Mouse (Mus musculus) liver, adult 2 months (tissue): Measurements from ENCODE around the gene Mrpl49. TPM values are rescaled to one million over a fixed set of nuclear protein-coding genes. Genes with fewer than 3 reads are reported as not detected.

ENCODE experiments used
- DNase-seq: peaks from one replicate; pipeline ENCODE4 v3.0.0-alpha.2; 2011; ENCODE audit warnings: low read depth, low spot score; ENCODE audit errors: extremely low read depth
- H3K27ac ChIP-seq: fragments of 200-500 bp; replicated peaks from 2 replicates; pipeline ENCODE4 v1.5.1; 2012; ENCODE audit warnings: low read depth, mild to moderate bottlenecking, control low read depth, inconsistent platforms, low read length; ENCODE audit not compliant: insufficient read depth
- H3K27me3 ChIP-seq: fragments of 200-500 bp; 2 replicates; pipeline ENCODE4 v1.6.1; 2012; ENCODE audit warnings: mild to moderate bottlenecking, moderate library complexity, low read length, inconsistent platforms; ENCODE audit not compliant: control insufficient read depth, insufficient read depth
- H3K36me3 ChIP-seq: fragments of 200-500 bp; 2 replicates; pipeline ENCODE4 v1.6.1; 2012; ENCODE audit warnings: low read length, inconsistent platforms; ENCODE audit not compliant: control insufficient read depth, insufficient read depth
- H3K4me1 ChIP-seq: fragments of 200-500 bp; 2 replicates; pipeline ENCODE4 v1.6.1; 2011; ENCODE audit warnings: low read length; ENCODE audit not compliant: control insufficient read depth, insufficient read depth
- H3K4me3 ChIP-seq: fragments of 200-500 bp; 2 replicates; pipeline ENCODE4 v1.5.1; 2011; ENCODE audit warnings: low read depth, mild to moderate bottlenecking, control low read depth, low read length, moderate library complexity; ENCODE audit not compliant: insufficient read depth
- H3K79me2 ChIP-seq: fragments of 200-500 bp; 2 replicates; pipeline ENCODE4 v1.6.1; 2012; ENCODE audit warnings: inconsistent platforms, mild to moderate bottlenecking, low read length, moderate library complexity; ENCODE audit not compliant: control insufficient read depth, insufficient read depth
- H3K9ac ChIP-seq: fragments of 200-500 bp; 2 replicates; pipeline ENCODE4 v1.6.1; 2012; ENCODE audit warnings: low read depth, mild to moderate bottlenecking, control low read depth, inconsistent platforms, low read length
- CTCF ChIP-seq: fragments of 200-500 bp; IDR thresholded peaks from 2 replicates; pipeline ENCODE4 v1.5.1; 2011; ENCODE audit warnings: low read depth, low read length, control low read depth
- POLR2A ChIP-seq: fragments of 200-500 bp; IDR thresholded peaks from 2 replicates; pipeline ENCODE4 v1.6.1; 2011; ENCODE audit warnings: low read length, control low read depth; ENCODE audit not compliant: insufficient read depth; ENCODE audit errors: extremely low read depth
- WGBS: fragments of 180-500 bp; shearing (Covaris S2); methylation state at CpG from one replicate; pipeline ENCODE4 v1.1.7; 2018; 5-methylcytosine and 5-hydroxymethylcytosine counted together
- polyA plus RNA-seq: library from polyadenylated mRNA; depleted of rRNA; stranded (reverse); fragments of >200 nt; gene quantifications from 2 replicates; pipeline ENCODE4 v1.2.3, GENCODE M21; 2012
- total RNA-seq: library from RNA; depleted of rRNA; stranded (reverse); fragments of >200 nt; gene quantifications from 2 replicates; pipeline ENCODE4 v1.2.3, GENCODE M21; 2014

The Mrpl49 gene
- total and polyA plus RNA-seq, 2 experiments = 13.6 to 27.1 TPM

GRCm38 (mm10) chr19:6040002-6040401 is 17.6 kb downstream of the Mrpl49 start:
- TF ChIP-seq POLR2A (no peak), CTCF (no peak)
- Histone ChIP-seq H3K4me1 (peaks cover 19% of the 10 kb centered on the region), H3K27me3 (no peaks in the 10 kb centered on the region), H3K27ac (no peak overlapping the region), H3K4me3 (no peak overlapping the region), H3K79me2 (no peaks in the 10 kb centered on the region; the same call in 1 of the 2 replicates), H3K36me3 (no peaks in the 10 kb centered on the region), H3K9ac (no peak overlapping the region)
- no peak for DNase-seq

GRCm38 (mm10) chr19:6038326-6038725 is 19.3 kb downstream of the Mrpl49 start:
- DNase-seq = no peak
- no peaks in the 10 kb centered on the region for H3K36me3 ChIP-seq
- peaks cover 18% of the 10 kb centered on the region for H3K4me1 ChIP-seq
- 71% methylated on average over 7 of the region's 7 CpGs for WGBS
- no peaks in the 10 kb centered on the region for H3K79me2 ChIP-seq
- H3K4me3 ChIP-seq = no peak overlapping the region
- no peak overlapping the region for H3K27ac ChIP-seq
- no peak overlapping the region for H3K9ac ChIP-seq
- no peaks in the 10 kb centered on the region for H3K27me3 ChIP-seq
- TF ChIP-seq POLR2A = no peak
- no peak for TF ChIP-seq CTCF

GRCm38 (mm10) chr19:6037695-6038094 is 19.9 kb downstream of the Mrpl49 start:
- Histone ChIP-seq H3K4me3 (no peak overlapping the region), H3K9ac (no peak overlapping the region), H3K36me3 (no peaks in the 10 kb centered on the region), H3K27ac (no peak overlapping the region), H3K4me1 (peaks cover 20% of the 10 kb centered on the region), H3K27me3 (no peaks in the 10 kb centered on the region), H3K79me2 (no peaks in the 10 kb centered on the region)
- no peak for TF ChIP-seq CTCF
- TF ChIP-seq POLR2A = no peak
- DNase-seq = peak; percentile 86

- Histone ChIP-seq H3K27ac (peak overlapping the region; percentile 65), H3K27me3 (no peaks in the 10 kb centered on the region), H3K4me3 (no peak overlapping the region), H3K4me1 (peaks cover 12% of the 10 kb centered on the region), H3K9ac (no peak overlapping the region), H3K36me3 (no peaks in the 10 kb centered on the region), H3K79me2 (no peaks in the 10 kb centered on the region)
- peak; percentile 96 for DNase-seq
- WGBS = 9% methylated on average over 9 of the region's 9 CpGs
- TF ChIP-seq CTCF (no peak), POLR2A (no peak)
These were observed 21.5 kb downstream of the Mrpl49 start for GRCm38 (mm10) chr19:6035966-6036585.

- H3K36me3 ChIP-seq = no peaks in the 10 kb centered on the region
- H3K79me2 ChIP-seq = no peaks in the 10 kb centered on the region
- no peaks in the 10 kb centered on the region for H3K27me3 ChIP-seq
- no peak for TF ChIP-seq POLR2A
- no peak for TF ChIP-seq CTCF
- WGBS = 72% methylated on average over 14 of the region's 14 CpGs
- H3K9ac ChIP-seq = no peak overlapping the region
- H3K4me1 ChIP-seq = peaks cover 5% of the 10 kb centered on the region; the same call in 1 of the 2 replicates
- peak; percentile 75 for DNase-seq
- no peak overlapping the region for H3K27ac ChIP-seq
- H3K4me3 ChIP-seq = no peak overlapping the region
These were observed 26.9 kb downstream of the Mrpl49 start for GRCm38 (mm10) chr19:6030520-6031280.

- Histone ChIP-seq H3K9ac (no peak overlapping the region), H3K79me2 (no peaks in the 10 kb centered on the region), H3K4me3 (no peak overlapping the region), H3K27me3 (no peaks in the 10 kb centered on the region), H3K4me1 (peaks cover 2% of the 10 kb centered on the region; the same call in 1 of the 2 replicates), H3K27ac (no peak overlapping the region), H3K36me3 (no peaks in the 10 kb centered on the region)
- TF ChIP-seq CTCF (no peak), POLR2A (no peak)
- DNase-seq = no peak
- 84% methylated on average over 9 of the region's 9 CpGs for WGBS
These were observed 28.2 kb downstream of the Mrpl49 start for GRCm38 (mm10) chr19:6029426-6029825.
